Mouse (Mus musculus): ENCODE data around the gene Gm39653.

DNA sequence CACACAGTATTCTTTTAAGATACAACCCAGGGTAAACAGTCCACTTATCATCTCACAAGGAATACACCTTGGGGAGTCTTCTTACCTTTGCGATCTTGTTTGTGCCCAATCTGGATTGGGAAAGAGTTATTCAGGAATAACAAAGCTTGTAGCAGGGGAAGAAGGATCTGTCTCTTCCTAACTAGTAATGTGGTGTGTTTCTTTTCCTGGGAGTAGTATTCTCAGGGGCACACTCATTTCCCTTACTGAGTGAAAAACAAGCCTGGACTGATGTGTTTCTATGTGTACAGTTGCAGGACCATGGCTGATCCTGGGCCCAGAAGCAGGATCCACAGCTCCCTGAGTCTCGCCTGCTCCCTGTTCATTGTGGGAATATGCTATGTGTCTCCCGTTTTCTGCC, at the start of gene Gm39653:
- TF ChIP-seq CTCF (IDR thresholded peaks at IDR 0.05; ENCODE audit: control insufficient read depth, insufficient read depth, insufficient replicate concordance, low read depth, low read length) (no peak), POLR2A (IDR thresholded peaks at IDR 0.05; ENCODE audit: control insufficient read depth, low read depth, low read length) (no peak)
